Mouse (Mus musculus) heart, postnatal 25 days (tissue): ENCODE measurements around the gene Tspan3. TPM values are rescaled to one million over a fixed set of nuclear protein-coding genes. Genes with fewer than 3 reads are reported as not detected.
A peak's percentile ranks its signal among the peaks of the same experiment; 100 is the strongest.

Source experiments
- DNase-seq: peaks from one replicate; pipeline ENCODE4 v3.0.0; 2022; ENCODE audit warnings: low spot score
- intact Hi-C: fragments of 180-260 bp; cut with DNase I; formaldehyde crosslinking; loops from one replicate; pipeline ENCODE4 v1.15.1; 2025
- total RNA-seq, 2 experiments: library from RNA; stranded (reverse); gene quantifications; 2 replicates each; pipeline ENCODE4 v1.2.3; 2021

The Tspan3 gene
- total RNA-seq, 2 experiments from 2014 or later, result 184 to 203 TPM

DNA sequence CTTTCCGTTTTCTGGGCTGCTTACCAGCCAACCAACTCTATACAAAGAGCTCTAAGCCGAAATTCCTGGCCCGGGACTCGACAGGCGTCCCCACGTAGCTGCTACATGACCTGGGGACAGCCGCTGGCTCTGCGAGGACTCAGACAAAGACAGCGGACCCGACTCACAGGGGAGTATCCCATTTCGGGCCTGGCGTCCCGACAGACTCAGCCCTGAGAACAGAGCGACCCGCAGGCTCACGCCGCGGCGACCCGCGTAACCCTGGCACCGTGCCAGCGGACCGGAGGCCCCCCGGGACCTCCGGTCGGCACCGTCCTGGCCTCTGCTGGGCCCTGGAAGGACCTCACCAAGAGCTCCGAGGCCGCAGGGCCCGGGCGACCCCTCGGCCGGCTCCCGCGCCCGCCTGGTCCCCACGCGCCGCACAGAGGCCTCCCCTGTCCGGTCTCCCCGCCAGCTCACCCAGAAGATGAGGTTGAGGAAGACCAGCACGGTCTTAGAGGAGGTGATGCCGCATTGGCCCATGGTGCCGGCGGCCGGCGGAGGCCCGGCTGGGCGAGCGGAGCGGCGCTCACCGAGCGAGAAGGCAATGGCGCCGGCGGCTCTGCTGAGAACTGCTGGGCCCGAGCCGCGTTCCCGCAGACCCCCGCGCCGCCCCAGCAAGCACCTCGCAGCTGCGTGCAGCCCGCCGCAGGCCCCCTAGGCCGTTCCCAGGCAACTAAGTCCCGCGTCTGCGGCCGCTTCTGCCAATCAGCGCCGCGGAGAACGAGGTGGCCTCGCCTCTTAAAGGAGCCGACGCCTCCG is 4.7 kb downstream of the Tspan3 start:
- intact Hi-C loops, result no loop called here
- peak; percentile 81 for DNase-seq

DNA sequence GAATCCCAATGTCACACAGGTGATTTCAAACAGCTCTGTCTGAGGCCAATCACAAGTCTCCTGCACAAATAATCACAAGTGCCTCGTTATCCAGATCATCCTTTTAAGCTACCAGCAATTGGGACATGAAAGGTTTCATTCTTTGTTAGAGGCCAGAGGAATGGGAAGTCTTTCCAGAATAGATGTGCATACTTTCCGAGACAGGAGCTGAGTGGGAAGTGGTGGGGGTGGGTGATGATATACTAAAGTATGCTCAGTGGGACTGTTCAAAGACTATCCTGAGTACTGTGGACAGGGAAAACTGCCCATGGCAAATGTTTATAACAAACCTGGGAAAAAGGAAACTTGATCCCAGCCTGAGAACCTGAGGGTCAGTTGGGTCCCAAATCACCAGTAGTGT is 5.8 kb downstream of the Tspan3 start:
- intact Hi-C loops, result no loop called here
- no peak for DNase-seq

DNA sequence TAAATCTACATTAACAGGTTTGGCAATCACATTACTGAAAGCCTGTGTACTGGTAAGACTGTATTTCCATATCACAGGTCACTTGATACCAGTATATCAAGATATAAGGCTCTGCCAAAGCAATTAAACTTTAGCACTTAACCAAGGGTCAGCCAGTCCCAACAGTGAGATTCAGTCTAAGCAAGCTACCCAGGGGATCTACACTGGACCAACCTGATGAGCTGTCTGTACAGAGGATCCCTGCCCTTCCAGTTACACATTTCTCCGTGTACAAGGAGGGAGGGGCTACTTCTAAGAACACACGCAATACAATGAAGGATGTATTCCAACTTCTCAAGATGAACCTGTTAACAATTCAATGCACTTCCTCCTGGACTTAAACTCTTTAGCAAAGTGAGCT is 7.2 kb downstream of the Tspan3 start:
- intact Hi-C loops, result no loop called here
- no peak for DNase-seq

DNA sequence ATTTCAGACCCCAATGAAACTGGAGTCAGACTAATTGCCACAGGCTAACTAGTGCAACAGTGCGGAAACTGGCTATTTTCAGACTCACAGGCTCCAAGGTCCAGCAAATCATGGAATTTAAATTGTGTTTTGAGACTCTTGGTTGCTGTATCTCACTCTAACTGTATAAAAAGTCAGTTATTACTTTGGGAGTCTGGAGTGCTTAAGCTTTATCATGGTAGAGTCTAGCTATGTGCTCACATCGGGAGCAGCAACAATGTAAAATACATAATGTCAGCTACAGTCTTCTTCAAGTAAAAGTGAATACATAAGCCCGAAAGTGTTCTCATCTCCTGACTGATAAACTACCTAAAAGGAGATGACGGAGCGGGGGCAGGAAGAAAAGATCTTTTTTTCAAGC is 10.7 kb downstream of the Tspan3 start:
- intact Hi-C loops, result no loop called here
- no peak for DNase-seq

DNA sequence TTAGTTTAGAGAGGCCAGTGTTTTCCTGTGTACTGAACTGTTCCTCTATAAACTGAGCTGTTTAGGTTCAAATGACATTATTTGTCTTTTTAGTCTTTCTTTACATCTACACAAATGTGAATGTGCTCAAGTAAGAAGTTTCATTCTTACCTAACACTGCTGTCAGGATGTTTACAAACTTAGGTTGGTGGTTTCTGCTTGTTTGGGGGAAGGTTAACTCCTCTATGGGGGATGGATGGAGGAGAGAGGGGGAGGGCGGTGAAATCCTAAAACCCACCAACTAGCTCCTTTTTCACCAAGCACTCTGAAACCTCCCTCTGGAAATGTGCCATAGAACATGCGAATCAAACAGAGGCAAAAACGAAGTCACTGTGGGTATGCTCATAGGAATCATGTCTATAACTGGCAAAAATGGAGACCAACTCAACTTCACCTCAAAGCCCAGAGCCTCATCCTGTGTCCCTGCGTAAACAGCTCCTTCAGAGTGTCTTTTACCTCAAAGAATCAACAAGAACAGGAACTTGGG is 12.7 kb downstream of the Tspan3 start:
- intact Hi-C loops, result no loop called here
- no peak for DNase-seq

DNA sequence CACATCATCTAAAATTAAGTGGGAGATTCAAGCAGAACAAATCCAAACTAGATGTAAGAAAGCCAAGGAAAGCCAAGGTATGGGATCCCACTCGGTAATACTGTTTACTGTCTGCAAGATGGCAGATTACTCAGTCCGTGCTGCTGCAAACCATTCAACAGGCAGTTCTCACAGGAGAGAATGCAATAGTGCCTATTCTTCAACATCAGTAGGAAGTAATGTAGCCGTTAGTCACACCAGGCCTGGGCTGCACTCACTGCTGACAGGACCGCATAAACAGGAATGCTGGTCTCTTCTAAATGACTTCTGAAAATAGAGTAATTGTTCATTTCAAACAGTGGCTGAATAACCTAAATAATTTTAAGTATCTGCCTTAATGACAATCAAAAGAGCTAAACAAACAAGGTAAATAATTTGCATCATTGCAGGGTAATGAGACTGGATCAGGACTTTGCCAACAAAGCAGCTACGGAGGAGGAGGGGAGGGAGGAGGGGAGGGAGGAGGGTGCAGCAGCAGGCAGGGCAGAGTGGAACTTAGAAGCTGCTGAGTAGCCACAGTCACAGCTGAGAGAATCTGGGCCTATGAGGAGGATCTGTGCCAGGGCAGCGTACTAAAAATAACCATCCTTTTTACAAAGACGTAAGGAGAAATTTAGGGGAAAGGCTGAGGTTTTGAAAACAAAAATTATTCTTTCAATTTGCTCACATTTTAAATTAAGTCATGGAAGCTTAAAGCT is 13.4 kb downstream of the Tspan3 start:
- intact Hi-C loops, result no loop called here
- DNase-seq, result no peak

DNA sequence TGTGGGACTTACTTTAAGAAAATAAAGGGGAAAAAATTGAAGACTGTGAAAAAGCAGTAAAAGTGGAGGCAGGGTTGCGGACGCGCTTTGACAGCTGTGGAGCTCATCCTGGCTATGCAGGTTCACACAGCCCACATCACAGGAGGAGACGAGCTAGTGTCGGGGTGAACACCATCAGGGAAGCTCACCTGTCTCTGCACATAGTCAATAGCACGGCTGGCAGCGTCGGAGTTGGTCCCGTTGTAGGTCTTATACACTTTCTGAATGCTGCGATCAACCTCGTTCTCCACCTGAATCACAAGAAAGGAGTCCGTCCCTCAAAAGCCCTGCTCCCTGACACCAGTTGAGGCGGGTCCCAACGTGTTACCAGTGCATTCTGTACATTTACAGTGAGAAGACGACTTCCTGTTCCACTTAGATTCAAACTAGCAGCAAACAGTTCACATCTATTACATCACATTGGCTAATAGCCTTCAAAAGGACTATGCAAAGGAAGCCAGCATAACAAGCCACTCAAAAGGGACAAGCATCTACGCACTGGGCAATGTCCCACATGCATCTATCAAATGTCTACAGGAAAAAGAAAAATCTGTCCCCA is 18.9 kb downstream of the Tspan3 start:
- DNase-seq, result no peak
- intact Hi-C loops, result no loop called here

DNA sequence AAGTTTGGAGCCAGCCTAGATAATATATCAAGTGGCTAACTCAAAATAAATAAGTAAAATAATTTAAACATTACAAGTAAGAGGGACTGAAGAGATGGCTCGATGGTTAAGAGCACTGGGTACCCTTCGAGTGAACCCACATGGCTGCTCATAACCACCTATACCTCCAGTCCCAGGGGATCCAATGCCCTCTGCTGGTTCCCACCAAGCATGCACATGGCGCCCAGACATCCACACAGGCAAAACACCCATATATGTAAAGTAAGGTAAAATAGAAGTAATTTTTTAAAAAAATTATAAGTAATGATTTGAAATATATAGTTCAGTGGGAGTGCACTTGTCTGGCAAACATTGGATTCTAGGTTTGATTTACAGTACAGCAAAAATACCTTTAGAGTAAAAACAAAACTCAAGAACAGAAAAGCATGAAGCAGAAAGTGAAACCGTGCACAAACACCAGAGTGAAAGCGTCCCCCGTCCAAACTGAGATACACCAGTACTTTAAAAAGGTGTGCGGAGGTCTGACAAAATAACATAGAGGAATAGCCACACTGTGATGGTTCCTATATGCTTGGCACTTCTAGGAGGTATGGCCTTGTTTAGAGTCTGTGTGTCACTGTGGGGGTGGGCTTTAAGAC is 20.8 kb downstream of the Tspan3 start:
- intact Hi-C loops, result no loop called here
- DNase-seq, result no peak

DNA sequence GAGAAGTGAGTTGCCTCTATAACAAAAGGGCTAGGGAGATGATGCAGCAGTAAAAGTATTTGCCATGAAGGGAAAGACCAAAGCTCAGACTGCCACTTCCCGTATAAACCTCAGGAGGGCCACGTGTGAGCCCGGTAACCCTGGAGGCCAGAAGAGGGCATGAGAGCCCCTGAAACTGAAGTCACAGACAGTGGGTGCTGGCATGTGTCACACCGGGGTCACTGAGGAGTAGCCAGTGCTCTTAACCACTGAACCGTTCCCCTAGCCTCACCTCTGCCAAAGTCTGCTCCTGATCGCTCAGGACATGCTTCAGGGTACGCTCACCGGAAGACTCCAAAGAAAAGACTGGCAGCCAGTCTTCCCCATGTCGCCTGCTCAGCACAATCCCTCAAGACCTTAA is 23.5 kb downstream of the Tspan3 start:
- no peak for DNase-seq
- intact Hi-C loops, result no loop called here

DNA sequence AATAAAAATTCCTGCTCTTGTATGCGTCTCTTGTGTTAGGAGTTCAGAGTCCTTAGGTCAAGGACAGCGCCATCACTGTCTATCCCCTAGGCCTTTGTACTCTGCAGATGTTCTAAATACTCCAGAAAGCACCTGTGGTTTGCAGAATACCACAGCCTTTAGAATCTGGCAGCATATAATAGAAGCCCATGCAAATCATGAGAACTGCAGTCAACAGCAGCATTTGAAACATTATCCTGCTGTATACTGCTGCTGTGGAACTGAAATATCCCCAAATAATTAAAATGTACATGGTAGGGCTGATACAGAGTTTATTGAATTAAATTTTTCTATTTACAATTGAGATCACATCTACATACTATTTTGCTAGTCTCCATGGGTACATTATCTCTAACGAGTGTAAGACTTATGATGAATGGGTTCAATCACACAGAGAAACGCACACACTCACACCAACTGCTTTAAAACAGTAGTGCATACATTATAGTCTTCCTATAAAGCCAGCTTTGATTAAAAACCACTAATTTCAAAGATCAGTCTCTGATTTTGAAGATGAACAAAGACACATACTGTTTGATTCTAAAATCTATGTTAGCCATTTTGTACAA is 29.6 kb downstream of the Tspan3 start:
- intact Hi-C loops, result no loop called here
- DNase-seq, result no peak

DNA sequence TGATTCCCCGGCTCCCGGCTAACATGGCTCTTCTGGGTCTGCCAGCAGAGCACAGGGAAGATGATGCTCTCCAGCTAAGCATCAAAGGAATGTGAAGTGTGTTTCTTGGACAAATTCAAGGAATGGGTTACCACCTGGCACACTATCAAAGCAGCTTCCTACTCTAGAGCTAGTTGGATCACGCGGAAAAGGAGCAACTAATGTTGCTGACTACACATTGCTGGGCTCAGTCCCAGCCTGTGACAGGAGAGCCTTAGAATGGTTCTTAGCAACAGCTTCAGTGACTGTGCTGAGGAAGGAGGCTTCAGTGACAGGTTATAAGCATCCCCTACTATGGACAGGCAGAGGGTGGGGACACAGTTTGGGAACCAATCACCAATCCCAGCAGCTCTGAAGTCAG is 30.7 kb downstream of the Tspan3 start:
- no peak for DNase-seq
- intact Hi-C loops, result no loop called here

DNA sequence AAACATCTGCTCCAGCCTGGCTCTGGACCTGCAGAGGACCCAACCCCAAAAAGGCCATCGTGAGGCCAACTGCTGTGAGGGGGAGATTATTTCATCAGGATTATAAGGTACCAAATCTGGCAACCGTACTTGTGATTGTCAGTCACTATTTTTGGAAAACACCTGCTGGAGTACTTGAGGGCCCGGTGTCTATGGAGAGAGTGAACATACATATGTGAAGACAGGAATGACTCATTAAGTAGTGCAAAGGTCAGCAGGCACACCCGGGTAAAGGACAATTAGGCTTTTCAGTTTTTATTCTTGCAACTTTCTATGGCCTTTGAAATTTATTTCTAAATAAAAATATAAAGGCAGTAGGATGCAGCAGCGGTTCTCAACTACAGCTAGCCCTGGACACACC is 31.3 kb downstream of the Tspan3 start:
- DNase-seq, result no peak
- intact Hi-C loops, result no loop called here

DNA sequence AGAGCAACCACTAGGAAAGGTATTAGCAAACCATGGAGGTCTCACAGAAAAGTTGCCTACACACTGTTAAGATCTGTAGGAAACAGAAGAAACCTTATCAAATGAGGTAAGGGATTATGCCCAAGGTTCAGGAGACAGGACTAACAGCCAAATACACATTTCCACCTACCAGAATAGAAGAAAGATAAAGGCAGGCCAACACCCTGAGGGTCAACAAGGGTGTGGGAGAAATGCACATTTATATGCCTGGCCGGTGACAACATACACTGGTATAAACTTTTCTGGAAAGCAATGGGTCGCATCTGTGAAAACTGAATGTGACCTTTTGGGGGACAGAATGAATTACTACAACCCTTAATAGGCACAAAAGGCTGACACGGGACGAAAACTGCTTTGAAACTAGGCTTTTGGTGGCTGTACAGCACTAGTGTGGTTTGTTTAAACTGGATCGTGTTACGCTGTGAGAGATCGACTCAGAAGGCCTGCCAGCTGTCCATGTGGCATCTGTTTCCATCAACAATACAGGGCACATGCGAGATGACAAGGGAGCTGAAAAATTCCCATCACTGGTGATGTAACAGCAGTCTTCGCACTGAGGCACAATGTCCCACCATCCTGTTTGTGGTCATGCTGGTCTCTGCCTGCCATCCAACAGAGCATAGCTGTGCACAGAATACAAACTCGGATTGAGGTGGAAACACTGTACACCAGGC is 33.3 kb downstream of the Tspan3 start:
- DNase-seq, result no peak
- intact Hi-C loops, result no loop called here

DNA sequence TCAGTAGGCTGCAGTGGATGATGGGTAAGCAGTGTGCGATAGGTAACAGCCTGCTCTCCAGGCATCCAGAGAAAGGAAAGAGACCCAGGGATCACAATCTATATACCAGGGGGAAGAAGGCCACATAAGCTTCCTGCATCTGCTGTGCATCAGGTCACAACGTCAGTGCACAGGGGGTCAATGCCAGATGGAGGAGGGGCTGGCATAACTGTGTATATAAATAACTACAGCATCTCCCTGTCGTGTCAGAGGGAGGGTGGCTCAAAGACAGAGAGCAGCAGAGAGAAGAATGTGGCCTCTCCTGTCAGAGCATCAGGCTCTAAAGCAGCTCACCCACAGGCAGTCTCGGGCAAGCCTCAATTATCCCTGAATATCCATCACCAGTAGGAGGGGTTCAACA is 34.7 kb downstream of the Tspan3 start:
- no peak for DNase-seq
- intact Hi-C loops, result no loop called here

DNA sequence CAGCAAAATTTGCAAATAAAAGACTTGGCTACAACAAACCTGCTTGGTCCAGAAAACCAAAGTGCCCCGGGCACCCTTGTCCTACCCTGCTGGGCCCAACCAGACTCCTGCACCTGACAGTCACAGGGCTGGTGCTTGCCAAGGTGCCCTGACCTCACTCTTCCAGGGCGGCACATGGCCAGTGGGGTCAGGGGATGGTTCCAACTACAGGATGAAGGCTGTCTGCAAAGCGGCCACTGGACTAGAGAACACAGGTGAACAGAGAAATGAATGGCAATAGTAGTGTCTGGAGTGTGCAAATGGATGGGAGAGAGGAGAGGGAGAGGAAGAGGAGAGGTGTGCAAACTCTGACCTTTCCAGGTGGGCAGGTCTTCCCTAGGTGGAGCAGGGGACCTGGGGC is 35.3 kb downstream of the Tspan3 start:
- DNase-seq, result no peak
- intact Hi-C loops, result no loop called here

DNA sequence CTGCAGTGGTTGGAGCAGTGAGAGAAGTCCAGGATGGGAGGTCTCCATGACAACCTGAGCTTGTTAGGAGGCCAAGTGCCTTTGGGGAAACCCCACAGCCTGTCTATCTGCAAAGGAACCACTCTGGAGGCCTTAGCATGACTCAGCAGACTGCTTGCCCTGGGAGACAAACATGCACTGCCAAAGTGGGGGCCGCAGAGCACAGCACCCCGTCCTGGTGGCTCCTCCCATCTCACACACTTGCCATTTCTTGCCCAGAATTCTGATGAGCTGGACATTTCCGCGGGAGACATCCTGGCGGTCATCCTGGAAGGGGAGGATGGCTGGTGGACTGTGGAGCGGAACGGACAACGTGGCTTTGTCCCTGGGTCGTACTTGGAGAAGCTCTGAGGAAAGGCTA is 36.9 kb downstream of the Tspan3 start:
- DNase-seq, result no peak
- intact Hi-C loops, result no loop called here

DNA sequence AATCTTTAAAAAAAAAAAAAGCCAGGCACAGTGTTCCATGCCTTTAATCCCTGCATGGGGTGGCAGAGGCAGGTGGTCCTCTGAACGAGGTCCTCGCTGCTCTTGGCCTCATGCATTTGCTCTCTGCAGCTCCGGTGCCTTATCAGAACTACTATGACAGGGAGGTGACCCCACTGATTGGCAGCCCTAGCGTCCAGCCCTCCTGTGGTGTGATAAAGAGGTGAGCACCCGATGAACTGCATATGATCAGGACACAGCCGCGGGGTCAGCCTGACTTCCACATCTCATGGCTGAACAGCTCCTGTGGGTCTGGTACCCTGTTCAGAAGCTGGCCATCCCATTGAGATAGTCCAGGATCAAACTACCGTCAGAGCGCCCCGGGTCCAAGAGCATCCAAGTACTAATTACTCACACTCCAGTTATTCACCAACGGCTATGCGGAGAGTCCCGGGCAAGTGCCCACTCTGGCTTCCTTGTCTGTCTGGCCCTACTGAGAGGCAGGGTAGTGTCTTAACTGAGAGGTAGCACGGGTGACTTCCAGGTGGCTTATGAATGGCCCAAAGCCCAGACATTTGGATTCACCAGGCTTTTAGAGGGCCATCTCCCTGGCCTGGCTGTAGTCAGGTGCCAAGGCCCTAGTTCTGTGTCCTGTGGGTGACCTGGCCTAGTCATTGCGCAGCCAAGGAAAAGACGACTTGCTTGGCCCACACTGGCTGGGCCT is 38.7 kb downstream of the Tspan3 start:
- intact Hi-C loops, result no loop called here
- DNase-seq, result no peak

DNA sequence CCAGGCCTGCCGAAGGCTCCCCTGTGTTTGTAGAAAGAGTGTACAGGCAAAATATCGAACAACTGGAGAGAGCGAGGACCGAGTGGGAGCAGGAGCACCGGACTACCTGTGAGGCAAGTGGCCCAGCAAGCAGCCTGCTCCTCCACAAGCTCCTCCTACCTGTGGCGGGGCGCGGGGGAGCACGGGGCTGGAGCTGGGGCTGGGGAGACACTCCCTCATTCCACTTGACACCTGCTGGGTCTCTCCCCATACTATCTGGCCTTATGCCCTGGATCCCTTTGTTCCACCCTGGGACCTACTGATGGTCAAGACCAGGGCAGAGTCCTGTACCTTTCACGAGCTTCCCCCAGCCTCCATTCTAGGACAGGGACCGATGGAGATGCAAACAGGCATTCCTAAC is 40.7 kb downstream of the Tspan3 start:
- intact Hi-C loops, result no loop called here
- DNase-seq, result no peak

DNA sequence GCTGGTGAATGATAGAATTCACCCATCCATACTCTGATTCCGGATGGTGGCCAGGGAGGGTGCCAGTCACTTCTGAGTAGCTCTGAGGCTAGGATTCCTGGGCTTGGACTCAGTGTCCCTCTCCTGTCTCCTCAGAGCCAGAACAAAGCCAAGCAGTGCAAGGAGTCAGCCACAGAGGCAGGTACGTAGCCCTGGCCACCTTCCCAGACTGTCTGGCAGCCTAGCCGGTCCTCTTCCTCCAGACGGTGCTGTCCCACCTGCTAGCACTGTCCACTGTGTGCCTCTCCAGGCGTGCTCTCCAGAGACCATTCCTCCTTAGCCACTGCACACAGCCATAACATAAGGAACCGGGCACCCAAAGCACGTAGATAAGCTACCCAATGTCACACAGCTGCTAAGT is 41.7 kb downstream of the Tspan3 start:
- no peak for DNase-seq
- intact Hi-C loops, result no loop called here
